In the genomic region with DNA sequence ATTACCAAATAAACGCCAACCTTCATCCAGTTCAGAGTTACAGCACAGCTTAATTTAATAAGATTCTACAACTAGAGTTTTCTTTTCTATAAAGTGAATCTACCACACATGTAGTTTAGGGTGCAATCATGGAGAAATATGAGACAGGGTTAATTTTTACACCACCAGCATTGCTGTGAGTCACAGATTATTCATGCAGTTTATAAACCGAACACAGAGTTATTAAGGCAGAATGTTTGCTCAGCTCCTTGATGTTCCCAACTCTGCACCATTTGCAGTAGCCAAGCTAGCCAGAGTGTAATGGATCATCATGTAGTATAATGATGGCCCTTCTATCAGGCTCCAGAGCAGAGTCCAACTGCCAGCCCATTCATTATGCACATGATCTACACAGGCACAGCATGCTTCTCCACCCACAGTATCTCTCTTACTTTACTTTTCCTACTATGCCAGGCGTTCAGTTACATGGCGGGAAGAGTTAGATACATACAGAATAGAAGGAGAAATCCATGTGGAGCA, we compare ENCODE assay signal across 31 mouse cellular contexts.
DNase-seq lines count a peak whose midpoint lies in the region; ATAC-seq and TF ChIP-seq lines count a peak whose summit lies in the region.
"Had no signal": no experiment of that assay in that cellular context is flagged by ENCODE, and none has a peak within 500 bp of the region (broad histone marks: within the 10 kb centered on the region; RNA-seq: fewer than 3 reads in every experiment).

No protein-coding gene starts in this region.

- 89% methylated on average over 4 of the region's 4 CpGs for WGBS in midbrain, embryonic 11.5 days
- WGBS in midbrain, embryonic 10.5 days: 86% methylated on average over 4 of the region's 4 CpGs
- WGBS in intestine, embryonic 15.5 days: 78% methylated on average over 4 of the region's 4 CpGs

- intact Hi-C loops in heart, postnatal 25 days (cut with DNase I): no loop called here

- no peaks in the 10 kb centered on the region for H3K79me2 ChIP-seq in myocyte (ENCODE audit: control insufficient read depth, insufficient read depth)

- DNase-seq in midbrain, embryonic 11.5 days (ENCODE audit: low spot score, missing footprints): peak; percentile 62
- DNase-seq in midbrain, embryonic 10.5 days (ENCODE audit: low spot score): no peak
- peak; percentile 66 for DNase-seq in Muller cell, postnatal 12 days (ENCODE audit: inconsistent ontology term)
- DNase-seq in kidney, adult 18-20 months: no peak
- no peak for DNase-seq in layer of hippocampus, adult 11-12 months (ENCODE audit: low spot score)
- no peak for DNase-seq in heart, postnatal 25 days (ENCODE audit: low spot score)
- DNase-seq: adrenal gland, adult 2 months; adrenal gland, postnatal 14 days; cerebellum, adult 11-12 months; cerebellum, adult 8-10 months; cerebellum, postnatal 10 days; cerebellum, postnatal 36 days; embryo, embryonic 11 days; gastrocnemius, adult 2 months; gastrocnemius, postnatal 14 days; heart, adult 11 months; heart, postnatal 36 days; kidney, adult 11 months had no signal

- H3K4me1 ChIP-seq in midbrain, embryonic 11.5 days (ENCODE audit: control insufficient read depth, insufficient read depth, low read length): no peaks in the 10 kb centered on the region; the same call in 1 of the 2 replicates
- H3K4me1 ChIP-seq in midbrain, embryonic 10.5 days: peaks cover 18% of the 10 kb centered on the region
- no peaks in the 10 kb centered on the region for H3K4me1 ChIP-seq in intestine, embryonic 15.5 days (replicated peaks)
- H3K4me1 ChIP-seq: forebrain, embryonic 13.5 days; hindbrain, embryonic 10.5 days had no signal

- H3K27me3 ChIP-seq in midbrain, embryonic 11.5 days (ENCODE audit: control insufficient read depth, insufficient read depth, low read length): no peaks in the 10 kb centered on the region
- H3K27me3 ChIP-seq in midbrain, embryonic 10.5 days (ENCODE audit: low read depth, poor library complexity, severe bottlenecking): no peaks in the 10 kb centered on the region
- no peaks in the 10 kb centered on the region for H3K27me3 ChIP-seq in intestine, embryonic 15.5 days (replicated peaks)
- H3K27me3 ChIP-seq in myocyte (ENCODE audit: control insufficient read depth, insufficient read depth, insufficient read length): no peaks in the 10 kb centered on the region
- H3K27me3 ChIP-seq: embryonic facial prominence, embryonic 13.5 days; forebrain, embryonic 13.5 days; hindbrain, embryonic 13.5 days had no signal

- H3K36me3 ChIP-seq in midbrain, embryonic 11.5 days (ENCODE audit: control insufficient read depth, insufficient read depth, low read length): no peaks in the 10 kb centered on the region
- H3K36me3 ChIP-seq in midbrain, embryonic 10.5 days: no peaks in the 10 kb centered on the region
- no peaks in the 10 kb centered on the region for H3K36me3 ChIP-seq in intestine, embryonic 15.5 days
- H3K36me3 ChIP-seq in myocyte (ENCODE audit: control insufficient read depth, insufficient read depth): no peaks in the 10 kb centered on the region
- H3K36me3 ChIP-seq: embryonic facial prominence, embryonic 10.5 days; embryonic facial prominence, embryonic 13.5 days; forebrain, embryonic 10.5 days; hindbrain, embryonic 10.5 days; hindbrain, embryonic 13.5 days had no signal

- no peak overlapping the region for H3K4me2 ChIP-seq in midbrain, embryonic 11.5 days
- H3K4me2 ChIP-seq in intestine, embryonic 15.5 days (replicated peaks): no peak overlapping the region
- H3K4me2 ChIP-seq in myocyte (ENCODE audit: low read depth): peak overlapping the region; percentile 42
- H3K4me2 ChIP-seq: embryonic facial prominence, embryonic 13.5 days; forebrain, embryonic 13.5 days; heart, embryonic 11.5 days; hindbrain, embryonic 13.5 days had no signal

- no peak overlapping the region for H3K4me3 ChIP-seq in midbrain, embryonic 11.5 days (ENCODE audit: low read depth, low read length)
- no peak overlapping the region for H3K4me3 ChIP-seq in midbrain, embryonic 10.5 days
- H3K4me3 ChIP-seq in intestine, embryonic 15.5 days (replicated peaks): no peak overlapping the region
- H3K4me3 ChIP-seq in myocyte: no peak overlapping the region
- H3K4me3 ChIP-seq: embryonic facial prominence, embryonic 10.5 days; embryonic facial prominence, embryonic 13.5 days; erythroblast, embryonic 14.5 days; forebrain, embryonic 10.5 days; forebrain, embryonic 13.5 days; gastrocnemius, adult 2 months; hindbrain, embryonic 10.5 days; hindbrain, embryonic 13.5 days had no signal

- H3ac ChIP-seq in myocyte (ENCODE audit: control insufficient read depth, insufficient read length): no peak overlapping the region

- TF ChIP-seq POLR2A in myocyte (IDR thresholded peaks at IDR 0.05; ENCODE audit: insufficient read length, low read depth): no peak

- no peaks in the 10 kb centered on the region for H3K9me3 ChIP-seq in midbrain, embryonic 11.5 days (ENCODE audit: control insufficient read depth, low read length)
- no peaks in the 10 kb centered on the region for H3K9me3 ChIP-seq in midbrain, embryonic 10.5 days (replicated peaks)
- H3K9me3 ChIP-seq in intestine, embryonic 15.5 days: no peaks in the 10 kb centered on the region
- H3K9me3 ChIP-seq: embryonic facial prominence, embryonic 10.5 days; embryonic facial prominence, embryonic 13.5 days; forebrain, embryonic 10.5 days; forebrain, embryonic 13.5 days; hindbrain, embryonic 10.5 days; hindbrain, embryonic 13.5 days had no signal

- no peak overlapping the region for H3K9ac ChIP-seq in midbrain, embryonic 11.5 days (ENCODE audit: low read length)
- no peak overlapping the region for H3K9ac ChIP-seq in intestine, embryonic 15.5 days
- H3K9ac ChIP-seq: embryonic facial prominence, embryonic 13.5 days; forebrain, embryonic 13.5 days; hindbrain, embryonic 13.5 days had no signal

- H3K27ac ChIP-seq in midbrain, embryonic 11.5 days (ENCODE audit: low read depth, low read length): no peak overlapping the region
- no peak overlapping the region for H3K27ac ChIP-seq in midbrain, embryonic 10.5 days (replicated peaks)
- no peak overlapping the region for H3K27ac ChIP-seq in intestine, embryonic 15.5 days
- H3K27ac ChIP-seq: embryonic facial prominence, embryonic 10.5 days; embryonic facial prominence, embryonic 13.5 days; forebrain, embryonic 10.5 days; forebrain, embryonic 13.5 days; gastrocnemius, adult 2 months; hindbrain, embryonic 10.5 days; hindbrain, embryonic 13.5 days had no signal

- ATAC-seq in midbrain, embryonic 11.5 days (ENCODE audit: low FRiP score): no peak
- ATAC-seq in intestine, embryonic 15.5 days: peak; percentile 51
- ATAC-seq: CD4-positive, CD25-positive, alpha-beta regulatory T cell, adult 4 months; forebrain, embryonic 16.5 days; hindbrain, embryonic 16.5 days had no signal

TF ChIP-seq in myocyte, 11 proteins besides CTCF, POLR2A, EP300 and RAD21:
- TF ChIP-seq TCF12 (IDR thresholded peaks at IDR 0.05; ENCODE audit: insufficient read depth, poor library complexity, severe bottlenecking): no peak
- TF ChIP-seq USF1 (IDR thresholded peaks at IDR 0.05; ENCODE audit: low read depth): no peak
- no peak for TF ChIP-seq MAX (IDR thresholded peaks at IDR 0.05; ENCODE audit: low read depth)
- no peak for TF ChIP-seq SRF (IDR thresholded peaks at IDR 0.05; ENCODE audit: control insufficient read depth, insufficient read length, low read depth)
- TF ChIP-seq POLR2AphosphoS2 (IDR thresholded peaks at IDR 0.05; ENCODE audit: insufficient read length, low read depth): no peak
- no peak for TF ChIP-seq TCF3 (IDR thresholded peaks at IDR 0.05; ENCODE audit: insufficient read length, low read depth)
- TF ChIP-seq MYOG (IDR thresholded peaks at IDR 0.05; ENCODE audit: control insufficient read depth in 1 of 3, insufficient read depth in 1 of 3, insufficient read length in 2 of 3, low read depth in 2 of 3): no peak
- no peak for TF ChIP-seq E2F4 (IDR thresholded peaks at IDR 0.05; ENCODE audit: insufficient read depth)
- TF ChIP-seq CEBPB (IDR thresholded peaks at IDR 0.05; ENCODE audit: insufficient read depth, poor library complexity, severe bottlenecking): no peak
- TF ChIP-seq MYOD1 (IDR thresholded peaks at IDR 0.05; ENCODE audit: control insufficient read depth in 1 of 3, insufficient read length in 2 of 3, low read depth in 2 of 3): no peak
- TF ChIP-seq REST (IDR thresholded peaks at IDR 0.05; ENCODE audit: insufficient read depth, insufficient read length): no peak

Comparison
In these comparisons a context has a peak if more than half of its experiments do, and no peak if none do; other contexts are left out.
1. DNase-seq: peak in midbrain, embryonic 11.5 days (single experiment) and Muller cell, postnatal 12 days (single experiment); none in midbrain, embryonic 10.5 days (single experiment), kidney, adult 18-20 months (single experiment), layer of hippocampus, adult 11-12 months (single experiment) and heart, postnatal 25 days (single experiment).